ENCODE assay signal across 19 mouse cellular contexts in the genomic region with DNA sequence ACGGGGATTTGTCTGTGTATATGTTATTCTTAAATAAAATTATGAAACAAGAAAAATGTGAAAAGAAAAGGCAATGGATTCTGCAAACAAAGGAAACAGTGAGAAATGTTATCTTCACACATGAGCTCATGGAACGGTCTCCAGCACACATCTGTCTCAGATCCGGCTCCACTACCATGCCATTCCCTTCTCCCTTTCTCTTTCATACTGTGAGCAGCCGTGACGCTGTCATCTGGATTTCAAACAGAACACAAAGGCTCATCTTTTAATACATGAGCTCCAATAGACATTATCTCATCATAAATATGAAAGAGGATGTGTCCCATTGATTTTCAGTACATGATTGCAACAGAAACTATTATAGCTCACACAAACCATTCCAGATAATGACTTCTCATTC.
"Had no signal": no experiment of that assay in that cellular context is flagged by ENCODE, and none has a peak within 500 bp of the region (broad histone marks: within the 10 kb centered on the region; RNA-seq: fewer than 3 reads in every experiment).

No protein-coding gene starts in this region.

- H3K27ac ChIP-seq: kidney, embryonic 15.5 days; left cerebral cortex, adult 2 months; liver, embryonic 13.5 days; stomach, postnatal 0 days had no signal

- H3K27me3 ChIP-seq: kidney, embryonic 15.5 days; liver, embryonic 13.5 days had no signal

- H3K9ac ChIP-seq: kidney, embryonic 15.5 days; liver, embryonic 13.5 days had no signal

- H3K4me2 ChIP-seq: kidney, embryonic 15.5 days; liver, embryonic 13.5 days had no signal

- DNase-seq: kidney, adult 11 months; kidney, adult 8-10 months; kidney, postnatal 10 days; kidney, postnatal 36 days; layer of hippocampus, postnatal 36 days; liver, embryonic 13.5 days; lung, adult 2 months; lung, postnatal 14 days; lung, postnatal 4 days; right cerebral cortex, adult 18-20 months; right cerebral cortex, postnatal 14 days; right cerebral cortex, postnatal 4 days; thymus, adult 2 months; thymus, postnatal 14 days; thymus, postnatal 4 days had no signal

- H3K36me3 ChIP-seq: liver, embryonic 13.5 days had no signal

- H3K4me1 ChIP-seq: kidney, embryonic 15.5 days; liver, embryonic 13.5 days had no signal

- H3K4me3 ChIP-seq: kidney, embryonic 15.5 days; left cerebral cortex, adult 2 months; liver, embryonic 13.5 days; myocyte had no signal

- H3K9me3 ChIP-seq: liver, embryonic 13.5 days had no signal
